Mouse (Mus musculus) embryonic facial prominence, embryonic 11.5 days (tissue): ENCODE data around the gene Dctn1. TPM values are rescaled to one million over a fixed set of nuclear protein-coding genes. Genes with fewer than 3 reads are reported as not detected.

Experiments
- ATAC-seq: fragments of 200-750 bp; cut with Nextera tagmentation; replicated peaks from 2 replicates; pipeline ENCODE4 v1.8.0; 2017; ENCODE audit warnings: low read depth; ENCODE audit not compliant: insufficient number of reproducible peaks, low FRiP score, low TSS enrichment
- DNase-seq: peaks from one replicate; pipeline ENCODE4 v3.0.0-alpha.2; 2015; ENCODE audit warnings: low spot score
- H3K27ac ChIP-seq: fragments of 300-500 bp; sonication (generic); replicated peaks from 2 replicates; pipeline ENCODE4 v1.5.1; 2014; ENCODE audit warnings: mild to moderate bottlenecking, low read depth, low read length, control low read depth
- H3K27me3 ChIP-seq: fragments of 300-500 bp; sonication (generic); 2 replicates; pipeline ENCODE4 v1.6.1; 2014; ENCODE audit warnings: mild to moderate bottlenecking, low read length, moderate library complexity, mixed read lengths; ENCODE audit not compliant: control insufficient read depth, insufficient read depth
- H3K36me3 ChIP-seq: fragments of 300-500 bp; sonication (generic); replicated peaks from 2 replicates; pipeline ENCODE4 v1.6.1; 2014; ENCODE audit warnings: low read depth, mild to moderate bottlenecking, low read length, moderate library complexity, mixed read lengths; ENCODE audit not compliant: control insufficient read depth, insufficient read depth
- H3K4me1 ChIP-seq: fragments of 300-500 bp; sonication (generic); 2 replicates; pipeline ENCODE4 v1.6.1; 2014; ENCODE audit warnings: low read length, mixed read lengths; ENCODE audit not compliant: control insufficient read depth, insufficient read depth
- H3K4me2 ChIP-seq: fragments of 300-500 bp; sonication (generic); 2 replicates; pipeline ENCODE4 v1.6.1; 2014; ENCODE audit warnings: low read depth, mild to moderate bottlenecking, control low read depth, low read length, moderate library complexity
- H3K4me3 ChIP-seq: fragments of 300-500 bp; sonication (generic); 2 replicates; pipeline ENCODE4 v1.5.1; 2014; ENCODE audit warnings: low read depth, low read length, control low read depth
- H3K9ac ChIP-seq: fragments of 300-500 bp; sonication (generic); replicated peaks from 2 replicates; pipeline ENCODE4 v1.6.1; 2014; ENCODE audit warnings: mild to moderate bottlenecking, control low read depth, low read length
- H3K9me3 ChIP-seq: fragments of 300-500 bp; sonication (generic); replicated peaks from 2 replicates; pipeline ENCODE4 v1.6.1; 2016; ENCODE audit warnings: mild to moderate bottlenecking, low read length, inconsistent platforms, mixed read lengths; ENCODE audit not compliant: control insufficient read depth
- WGBS: fragments of 180-500 bp; shearing (Covaris S2); extraction: QIAGEN DNeasy Blood & Tissue Kit; methylation state at CpG from one replicate; pipeline ENCODE4 v1.1.7; 2014; 5-methylcytosine and 5-hydroxymethylcytosine counted together
- polyA plus RNA-seq: library from polyadenylated mRNA; unstranded; fragments of >200 nt; fragmentation: Nextera tagmentation; extraction: Ambion mirVana; gene quantifications from 2 replicates; pipeline ENCODE4 v1.2.1, GENCODE M21; 2014

The Dctn1 gene
- polyA plus RNA-seq, 1 experiment from 2014 or later = 67.0 TPM

DNA sequence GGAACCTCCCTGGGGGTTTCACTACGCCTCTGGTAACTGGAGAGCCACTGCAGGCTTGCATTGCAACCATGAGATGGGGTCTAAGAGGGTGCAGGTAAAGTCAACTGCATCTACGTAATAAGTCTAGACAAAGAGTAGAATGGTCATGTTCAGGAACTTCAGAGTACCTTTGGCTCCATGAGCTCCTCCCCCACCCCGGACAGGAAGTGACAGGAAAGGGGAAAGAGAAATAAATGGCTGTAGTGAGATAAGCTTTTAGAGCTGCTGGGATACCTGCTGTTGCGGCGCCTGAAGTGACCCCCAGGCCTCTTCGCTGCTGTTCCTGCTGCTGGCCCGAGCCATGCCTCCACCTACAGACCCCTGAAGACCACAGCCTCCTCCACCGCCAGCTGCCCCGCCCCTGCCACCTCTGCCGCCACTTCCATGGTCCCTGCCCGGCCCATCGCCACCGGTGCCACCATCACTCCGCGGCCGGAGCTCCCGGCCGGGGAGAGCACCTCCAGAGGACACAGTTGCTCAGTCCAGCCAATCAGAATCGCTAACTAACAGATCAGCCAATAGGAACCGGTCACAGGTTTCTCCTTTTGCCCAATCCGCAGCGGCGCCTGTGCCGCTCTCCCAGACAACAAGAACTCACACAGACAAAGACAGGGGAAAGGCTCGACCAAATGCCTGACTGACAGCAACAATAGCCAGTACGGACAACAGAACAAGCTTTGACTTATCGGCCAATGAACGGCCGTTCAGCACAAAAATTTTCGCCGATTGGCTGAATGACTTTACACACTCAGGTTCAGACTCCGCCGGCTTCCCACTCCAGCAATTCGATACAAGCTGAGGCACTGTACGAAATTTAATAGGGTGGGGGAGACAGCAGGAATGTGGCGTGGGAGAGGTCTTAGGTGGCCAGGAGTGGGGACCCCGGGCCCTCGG is 44.5 kb upstream of the Dctn1 start, which contains the start of gene Wbp1:
TSS of gene Wbp1 (minus strand) at position 630 of the 933 bp plus-strand sequence.
- DNase-seq (peak; percentile 97), ATAC-seq (peak; percentile 95)
- Histone ChIP-seq H3K27ac (peak within 1 kb of the TSS; percentile 99), H3K9me3 (no peaks in the 10 kb centered on the region), H3K4me2 (peak within 1 kb of the TSS; percentile 97), H3K9ac (peak within 1 kb of the TSS; percentile 98), H3K4me3 (peak within 1 kb of the TSS; percentile 54), H3K27me3 (no peaks in the 10 kb centered on the region), H3K4me1 (peaks cover 8% of the 10 kb centered on the region), H3K36me3 (no peaks in the 10 kb centered on the region; the same call in 1 of the 2 replicates)
- under 1% methylated on average over 38 of the region's 38 CpGs for WGBS

DNA sequence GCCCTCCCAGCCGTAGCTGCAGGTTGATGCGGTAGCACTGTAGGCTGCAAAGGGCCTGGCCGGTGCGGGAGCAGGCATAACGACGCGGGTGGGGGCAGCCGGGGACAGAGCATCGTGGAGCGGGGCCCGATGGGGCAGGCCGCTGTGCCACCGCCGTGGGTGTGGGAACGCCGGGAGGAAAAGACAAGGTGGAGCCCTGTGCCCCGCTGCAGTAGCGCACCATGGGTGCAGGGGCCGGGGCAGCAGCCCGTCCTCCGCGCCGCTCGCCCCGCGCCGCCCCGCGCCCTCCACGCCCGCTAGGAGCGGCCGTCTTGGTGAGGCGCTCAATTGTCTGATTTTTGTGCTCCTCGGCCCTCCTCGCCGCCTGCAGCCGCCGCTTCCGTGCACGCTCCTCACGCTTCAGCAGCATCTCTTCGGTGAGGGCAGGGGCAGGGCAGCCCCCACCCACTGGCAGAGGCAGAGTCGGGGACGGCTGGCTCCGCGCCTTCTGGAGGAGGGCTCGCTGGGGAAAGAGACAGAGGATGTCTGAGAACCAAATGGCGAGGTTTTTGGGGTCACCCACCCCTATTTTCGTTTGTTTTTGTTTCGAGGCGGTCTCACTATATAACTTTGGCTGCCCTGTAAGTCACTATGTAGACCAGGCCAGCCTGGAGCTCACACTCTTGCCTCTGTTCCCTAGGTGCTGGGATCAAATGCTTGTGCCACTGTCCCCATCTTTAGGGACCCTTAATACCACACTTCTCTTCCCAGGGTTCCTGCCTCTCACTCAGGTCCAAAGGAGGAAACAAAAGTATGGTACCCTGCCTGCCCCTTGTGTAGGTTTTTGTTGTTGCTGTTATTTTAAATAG is 43.6 kb upstream of the Dctn1 start:
- peak; percentile 40 for DNase-seq
- H3K9ac ChIP-seq = peak overlapping the region; percentile 98
- peak overlapping the region; percentile 97 for H3K4me2 ChIP-seq
- H3K27ac ChIP-seq = peak overlapping the region; percentile 99
- peak overlapping the region; percentile 54 for H3K4me3 ChIP-seq
- no peaks in the 10 kb centered on the region for H3K27me3 ChIP-seq
- no peaks in the 10 kb centered on the region for H3K9me3 ChIP-seq
- peaks cover 8% of the 10 kb centered on the region for H3K4me1 ChIP-seq
- peak; percentile 2 for ATAC-seq
- H3K36me3 ChIP-seq = no peaks in the 10 kb centered on the region; the same call in 1 of the 2 replicates
- WGBS = 1% methylated on average over 35 of the region's 52 CpGs

GRCm38 (mm10) chr6:83122961-83123360 is 42.8 kb upstream of the Dctn1 start:
- WGBS = 78% methylated on average over 5 of the region's 5 CpGs
- H3K36me3 ChIP-seq = no peaks in the 10 kb centered on the region; the same call in 1 of the 2 replicates
- DNase-seq = no peak
- H3K4me2 ChIP-seq = peak overlapping the region; percentile 97
- H3K4me3 ChIP-seq = no peak overlapping the region; the same call in 1 of the 2 replicates
- no peaks in the 10 kb centered on the region for H3K27me3 ChIP-seq
- H3K9me3 ChIP-seq = no peaks in the 10 kb centered on the region
- no peak overlapping the region for H3K27ac ChIP-seq
- peaks cover 8% of the 10 kb centered on the region for H3K4me1 ChIP-seq
- H3K9ac ChIP-seq = peak overlapping the region; percentile 98
- no peak for ATAC-seq

GRCm38 (mm10) chr6:83124851-83125312 is 40.8 kb upstream of the Dctn1 start:
- Histone ChIP-seq H3K4me2 (peak overlapping the region; percentile 82), H3K27me3 (no peaks in the 10 kb centered on the region), H3K36me3 (no peaks in the 10 kb centered on the region), H3K4me1 (peaks cover 5% of the 10 kb centered on the region), H3K9me3 (no peaks in the 10 kb centered on the region), H3K9ac (peak overlapping the region; percentile 76), H3K27ac (no peak overlapping the region), H3K4me3 (peak overlapping the region; percentile 74)
- DNase-seq = peak; percentile 98
- ATAC-seq = no peak
- under 1% methylated on average over 30 of the region's 30 CpGs for WGBS

- Histone ChIP-seq H3K36me3 (no peaks in the 10 kb centered on the region), H3K27ac (no peak within 1 kb of the TSS), H3K9me3 (no peaks in the 10 kb centered on the region), H3K4me2 (peak within 1 kb of the TSS; percentile 82), H3K4me3 (peak within 1 kb of the TSS; percentile 74), H3K9ac (peak within 1 kb of the TSS; percentile 76), H3K4me1 (peaks cover 3% of the 10 kb centered on the region), H3K27me3 (no peaks in the 10 kb centered on the region)
- WGBS = 15% methylated on average over 5 of the region's 5 CpGs
- DNase-seq (no peak), ATAC-seq (no peak)
Observed at GRCm38 (mm10) chr6:83125331-83125730, 40.4 kb upstream of the Dctn1 start, which contains the start of gene Ino80b. Gene Ino80b (minus strand): TSS chr6:83125431.

GRCm38 (mm10) chr6:83127419-83127818 is 38.3 kb upstream of the Dctn1 start:
- peaks cover 3% of the 10 kb centered on the region for H3K4me1 ChIP-seq
- no peak overlapping the region for H3K27ac ChIP-seq
- no peaks in the 10 kb centered on the region for H3K27me3 ChIP-seq
- no peaks in the 10 kb centered on the region for H3K36me3 ChIP-seq
- H3K9ac ChIP-seq = no peak overlapping the region
- H3K4me2 ChIP-seq = no peak overlapping the region
- no peak for ATAC-seq
- DNase-seq = no peak
- WGBS = 96% methylated on average over 5 of the region's 5 CpGs
- no peak overlapping the region for H3K4me3 ChIP-seq
- H3K9me3 ChIP-seq = no peaks in the 10 kb centered on the region

- 78% methylated on average over 6 of the region's 6 CpGs for WGBS
- H3K27ac ChIP-seq = no peak overlapping the region
- ATAC-seq = no peak
Observed at GRCm38 (mm10) chr6:83131469-83132034, 34.2 kb upstream of the Dctn1 start.

More at GRCm38 (mm10) chr6:83131469-83132034, 34.2 kb upstream of the Dctn1 start:
- no peaks in the 10 kb centered on the region; the same call in none of the 2 replicates for H3K4me1 ChIP-seq
- H3K36me3 ChIP-seq = no peaks in the 10 kb centered on the region
- H3K9me3 ChIP-seq = no peaks in the 10 kb centered on the region
- no peak for DNase-seq
- no peak overlapping the region for H3K9ac ChIP-seq
- no peak overlapping the region for H3K4me2 ChIP-seq
- H3K27me3 ChIP-seq = no peaks in the 10 kb centered on the region
- H3K4me3 ChIP-seq = no peak overlapping the region
